Mouse (Mus musculus) adrenal gland, adult (tissue): Measurements from ENCODE around the gene Enc1.

Source experiments
- DNase-seq, 2 experiments: peaks; one replicate each; pipeline ENCODE4 v3.0.0; 2022 to 2023; ENCODE audit warnings: low spot score in 1 of 2; ENCODE audit not compliant: inconsistent age in 2 of 2

Gene Enc1

DNA sequence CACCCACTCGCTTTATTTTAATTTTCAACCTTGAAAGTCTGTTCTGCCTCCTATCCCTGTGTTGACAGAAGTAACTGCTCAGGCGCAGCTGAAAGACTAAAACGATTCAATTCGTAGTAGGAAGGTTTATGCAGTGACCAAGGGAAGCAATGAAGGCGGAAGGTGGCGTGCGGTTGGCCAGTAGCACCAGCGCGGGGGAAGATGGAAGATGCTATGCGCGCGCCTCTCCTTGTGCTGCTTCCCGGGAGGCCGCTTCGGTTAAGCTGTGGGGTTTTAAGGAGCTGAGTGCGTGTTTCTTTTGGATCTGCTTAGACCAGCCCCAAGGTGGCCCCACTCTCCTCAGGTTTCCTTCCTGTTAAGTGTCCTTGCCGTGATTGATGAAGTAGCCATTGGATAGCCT lies 15.8 kb upstream of the Enc1 start:
- no peak for DNase-seq

GRCm38 (mm10) chr13:97227795-97228194 lies 13.1 kb upstream of the Enc1 start:
- no peak for DNase-seq

DNA sequence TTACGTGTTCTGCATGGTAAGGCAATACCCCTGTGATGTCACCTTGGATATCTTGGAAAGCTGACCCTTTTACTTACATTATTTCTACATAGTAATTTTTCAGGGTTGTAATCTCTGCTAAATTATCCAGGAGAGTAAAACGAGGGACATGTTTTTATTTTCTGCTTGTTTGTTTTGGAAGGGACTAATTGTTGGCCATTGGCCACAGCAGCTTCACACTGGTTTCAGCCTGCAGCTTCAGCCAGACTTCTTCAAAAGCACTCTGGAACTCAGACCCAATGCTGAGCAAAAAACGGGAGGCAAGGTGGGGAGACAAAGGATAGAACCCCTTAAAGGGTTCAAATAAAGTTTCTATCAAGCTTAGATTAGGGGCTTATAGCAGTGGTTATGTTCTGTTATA lies 10.8 kb upstream of the Enc1 start:
- no peak for DNase-seq

DNA sequence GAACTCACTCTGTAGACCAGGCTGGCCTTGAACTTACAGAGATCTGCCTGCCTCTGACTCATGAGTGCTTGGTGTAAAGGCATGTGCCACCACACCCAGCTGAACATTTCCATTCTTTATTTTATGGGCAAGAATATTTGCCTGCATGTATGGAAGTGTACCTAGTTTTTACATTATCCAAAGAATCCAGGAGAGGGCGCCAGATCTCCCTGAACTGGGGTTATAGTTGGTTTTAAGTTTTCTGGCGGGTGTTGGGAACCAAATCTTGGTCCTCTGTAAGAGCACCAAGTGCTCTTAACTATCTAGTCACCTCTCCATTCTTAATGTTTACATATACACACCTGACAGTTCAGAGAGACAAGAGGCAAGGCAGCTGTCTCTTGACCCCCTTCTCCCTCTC lies 7.8 kb upstream of the Enc1 start:
- peak in 1 of 2 experiments; percentile 32 for DNase-seq

GRCm38 (mm10) chr13:97234785-97235417 lies 6.0 kb upstream of the Enc1 start:
- DNase-seq, result peak; percentile 81 to 95

DNA sequence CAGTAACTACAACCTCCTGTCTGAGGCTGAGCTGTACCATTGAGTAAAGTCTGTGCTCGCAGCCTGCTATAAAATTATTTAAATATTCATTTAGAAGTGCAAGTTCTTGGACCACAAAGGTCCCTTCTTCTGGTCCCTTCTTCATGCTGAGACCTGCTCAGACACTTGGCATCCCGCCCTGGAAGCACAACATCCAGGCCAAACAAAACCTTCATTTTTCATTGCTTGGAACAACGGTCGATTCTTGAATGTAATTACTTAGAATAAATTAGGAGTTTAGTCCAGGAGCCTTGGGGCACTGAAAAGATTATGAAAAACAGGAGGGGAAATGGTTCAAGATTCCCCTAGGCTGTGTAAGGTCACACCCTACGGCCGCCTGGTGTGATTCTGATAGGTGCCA lies 5.0 kb upstream of the Enc1 start:
- no peak for DNase-seq

GRCm38 (mm10) chr13:97237700-97238099 lies 3.2 kb upstream of the Enc1 start:
- DNase-seq, result no peak

GRCm38 (mm10) chr13:97238181-97238981 lies 2.5 kb upstream of the Enc1 start:
- DNase-seq, result peak; percentile 50 to 78

DNA sequence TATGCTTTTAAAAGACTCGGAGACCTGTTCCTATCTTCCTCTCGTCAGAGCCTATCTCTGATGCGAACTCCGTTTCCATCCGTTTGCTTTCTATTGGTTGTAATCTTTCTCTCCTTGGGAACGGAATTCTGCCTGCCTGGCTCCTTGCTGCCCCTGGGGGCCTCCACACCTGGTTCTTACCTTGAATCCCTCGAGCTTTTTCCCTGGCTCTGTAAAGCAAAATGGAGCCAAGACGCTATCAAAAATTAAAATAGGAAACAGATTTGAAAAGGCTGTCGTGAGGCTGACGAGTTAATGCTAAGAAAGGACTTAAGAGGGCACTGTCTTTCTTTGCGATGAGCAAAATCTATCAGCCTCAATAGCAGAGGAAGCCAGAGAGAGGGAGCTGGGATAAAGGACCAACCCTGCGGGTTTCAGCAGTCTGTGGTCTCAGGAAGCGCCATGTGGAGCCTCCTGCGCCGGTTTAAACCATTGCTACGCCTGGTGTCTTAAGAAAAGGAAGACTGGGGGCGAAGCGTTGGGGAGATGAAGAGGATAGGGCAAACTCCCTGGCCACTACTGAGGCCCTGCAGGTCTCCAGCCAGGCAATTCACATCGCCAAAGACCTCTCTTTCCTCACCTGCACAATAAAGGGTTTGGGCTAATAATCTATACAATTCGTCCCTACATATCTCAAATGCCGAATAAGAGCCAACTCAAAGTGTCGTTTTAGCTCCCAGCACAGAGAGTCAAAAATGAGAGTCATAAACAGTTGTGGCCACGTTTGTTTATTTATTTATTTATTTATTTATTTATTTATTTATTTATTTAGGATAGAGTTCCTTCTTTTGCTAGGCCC lies 1.3 kb upstream of the Enc1 start:
- DNase-seq, result peak; percentile 58 to 85

GRCm38 (mm10) chr13:97240279-97240964 lies 483 bp upstream of the Enc1 start:
- peak; percentile 85 to 92 for DNase-seq

- DNase-seq, result no peak
These were observed 929 bp downstream of the Enc1 start for GRCm38 (mm10) chr13:97241787-97242280.

DNA sequence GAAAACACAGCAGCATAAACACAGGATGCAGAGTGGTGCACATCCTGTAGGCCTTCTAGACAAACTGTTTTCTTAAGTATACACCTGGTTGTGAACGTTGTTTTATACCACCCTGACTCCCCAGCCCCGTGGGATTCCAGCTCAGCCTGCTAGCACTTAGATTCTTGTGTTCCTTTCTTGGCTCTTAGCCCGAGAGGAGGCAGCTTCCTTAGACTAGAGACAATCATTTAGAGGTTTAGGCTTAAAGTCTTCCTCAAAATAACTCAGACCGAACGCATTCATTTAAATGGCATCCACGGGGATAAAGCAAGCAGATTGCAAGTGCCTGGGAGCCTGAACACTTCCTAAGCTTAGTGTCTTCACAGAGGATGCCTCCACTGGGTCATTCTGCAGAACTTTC lies 1.8 kb downstream of the Enc1 start:
- DNase-seq, result no peak

DNA sequence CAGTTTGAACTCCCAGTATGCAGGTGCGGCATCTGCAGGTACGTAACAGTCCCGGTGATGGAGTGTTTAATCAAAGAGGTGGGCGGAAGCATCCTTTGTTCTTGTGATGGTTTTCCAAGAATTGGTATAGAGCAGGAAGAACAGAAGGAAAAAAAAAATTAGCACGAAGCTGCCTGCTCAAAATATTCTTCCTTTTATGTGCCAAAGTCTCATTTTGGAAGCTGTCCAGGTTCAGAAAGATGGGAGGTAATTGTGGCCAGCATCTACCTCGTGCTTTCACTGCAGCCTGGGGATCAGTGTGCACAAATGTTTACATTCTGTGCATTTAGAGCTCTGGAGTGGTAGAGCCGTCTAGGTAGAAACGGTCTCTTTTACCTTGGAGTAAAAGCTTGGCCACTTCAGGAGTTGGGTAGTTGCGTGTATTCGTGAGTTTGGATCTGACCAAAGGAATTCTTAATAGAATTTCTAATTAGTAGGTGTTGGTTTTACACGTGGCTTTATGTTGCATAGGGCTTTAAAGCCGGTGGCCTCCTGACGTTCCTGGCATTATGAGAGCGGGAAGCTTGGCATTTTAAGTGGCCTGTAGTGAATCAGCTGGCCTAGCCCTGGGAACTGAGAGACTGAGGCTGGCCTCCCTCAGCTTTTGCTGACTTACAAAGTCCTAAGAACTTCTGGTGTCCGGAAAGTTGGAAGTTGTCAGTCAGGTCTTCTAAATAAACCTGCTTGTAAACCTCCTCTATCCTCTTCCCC lies 3.2 kb downstream of the Enc1 start:
- no peak for DNase-seq

DNA sequence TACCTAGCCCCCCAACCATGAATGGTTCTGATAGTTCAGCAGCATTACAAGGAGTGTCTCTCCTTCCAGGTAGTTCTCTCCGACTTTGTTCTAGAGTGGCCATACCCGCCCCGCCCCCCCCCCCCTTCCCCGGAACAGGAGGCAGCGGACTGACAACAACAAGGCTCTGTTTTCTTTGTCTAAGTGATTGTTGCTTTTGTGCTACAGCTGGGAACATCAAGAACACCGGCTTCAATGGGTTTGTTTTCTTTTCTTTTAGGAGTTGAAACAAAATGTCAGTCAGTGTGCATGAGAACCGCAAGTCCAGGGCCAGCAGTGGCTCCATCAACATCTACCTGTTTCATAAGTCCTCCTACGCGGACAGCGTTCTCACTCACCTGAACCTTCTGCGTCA lies 3.8 kb downstream of the Enc1 start:
- DNase-seq, result no peak

- DNase-seq, result no peak
These were observed 4.3 kb downstream of the Enc1 start for GRCm38 (mm10) chr13:97245157-97245556.

DNA sequence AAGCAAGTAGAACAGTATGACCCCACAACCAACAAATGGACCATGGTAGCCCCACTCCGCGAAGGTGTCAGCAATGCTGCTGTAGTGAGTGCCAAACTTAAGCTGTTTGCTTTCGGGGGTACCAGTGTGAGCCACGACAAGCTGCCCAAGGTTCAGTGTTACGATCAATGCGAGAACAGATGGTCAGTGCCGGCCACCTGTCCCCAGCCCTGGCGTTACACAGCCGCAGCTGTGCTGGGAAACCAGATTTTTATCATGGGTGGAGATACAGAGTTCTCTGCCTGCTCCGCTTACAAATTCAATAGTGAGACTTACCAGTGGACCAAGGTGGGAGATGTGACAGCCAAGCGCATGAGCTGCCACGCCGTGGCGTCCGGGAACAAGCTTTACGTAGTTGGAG lies 5.3 kb downstream of the Enc1 start:
- no peak for DNase-seq

DNA sequence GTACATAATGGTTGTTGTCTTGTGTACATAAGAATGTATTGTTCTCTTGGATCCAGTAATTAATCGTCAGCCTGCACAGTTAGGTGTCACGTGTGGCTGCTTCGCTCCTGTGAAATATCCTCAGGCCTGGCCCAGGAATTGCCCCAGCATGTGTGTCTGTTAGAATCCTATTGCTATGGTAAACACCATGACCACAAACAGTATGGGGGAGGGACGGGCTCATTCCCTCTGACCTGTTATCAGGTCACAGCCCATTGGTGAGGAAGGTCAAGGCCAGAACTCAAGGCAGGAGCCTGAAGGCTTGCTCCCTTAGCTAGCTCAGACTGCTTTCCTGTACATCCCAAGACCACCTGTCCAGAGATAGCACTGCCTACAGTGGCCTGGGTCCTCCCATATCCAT lies 6.8 kb downstream of the Enc1 start:
- no peak for DNase-seq

DNA sequence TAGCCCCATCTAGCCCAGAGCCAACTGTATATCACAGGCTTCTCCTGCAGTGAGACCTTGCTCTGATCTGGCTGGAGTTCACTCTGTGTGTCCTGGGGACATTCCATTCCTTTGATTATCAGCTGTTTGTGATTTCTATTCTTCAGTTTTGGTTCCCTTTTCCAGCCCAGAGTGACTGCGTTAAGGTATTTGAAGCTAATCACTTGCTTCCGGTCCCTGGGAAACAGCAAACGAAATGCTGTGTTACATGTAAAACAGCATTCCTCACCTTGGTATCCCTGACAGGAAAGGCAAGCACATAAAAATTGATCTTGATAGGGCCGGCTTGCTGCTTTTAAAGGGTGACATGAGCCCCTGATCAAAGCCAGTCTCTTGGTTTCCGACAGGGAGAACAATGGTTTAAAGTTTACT lies 8.2 kb downstream of the Enc1 start:
- no peak for DNase-seq

- DNase-seq, result no peak
These were observed 8.7 kb downstream of the Enc1 start for GRCm38 (mm10) chr13:97249507-97250078.

DNA sequence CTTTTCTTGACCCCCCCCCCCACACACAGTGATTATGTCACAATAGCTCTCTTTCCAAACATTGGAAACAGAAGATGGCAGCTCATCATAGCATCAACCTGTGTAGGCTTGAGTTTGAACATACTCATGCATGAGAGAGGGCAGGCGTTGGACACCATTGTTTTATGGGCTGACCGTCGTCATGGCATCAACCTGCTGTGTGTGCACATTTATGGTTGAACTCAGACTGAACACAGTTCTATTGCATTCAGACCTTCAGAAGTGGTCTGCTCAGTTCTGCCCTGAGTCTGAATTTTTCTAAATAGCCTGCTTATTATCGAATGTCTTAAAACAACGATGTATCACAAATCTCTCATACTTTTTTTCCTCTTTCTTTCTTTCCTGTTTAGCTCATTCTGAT lies 9.2 kb downstream of the Enc1 start:
- DNase-seq, result no peak
